In the genomic region with DNA sequence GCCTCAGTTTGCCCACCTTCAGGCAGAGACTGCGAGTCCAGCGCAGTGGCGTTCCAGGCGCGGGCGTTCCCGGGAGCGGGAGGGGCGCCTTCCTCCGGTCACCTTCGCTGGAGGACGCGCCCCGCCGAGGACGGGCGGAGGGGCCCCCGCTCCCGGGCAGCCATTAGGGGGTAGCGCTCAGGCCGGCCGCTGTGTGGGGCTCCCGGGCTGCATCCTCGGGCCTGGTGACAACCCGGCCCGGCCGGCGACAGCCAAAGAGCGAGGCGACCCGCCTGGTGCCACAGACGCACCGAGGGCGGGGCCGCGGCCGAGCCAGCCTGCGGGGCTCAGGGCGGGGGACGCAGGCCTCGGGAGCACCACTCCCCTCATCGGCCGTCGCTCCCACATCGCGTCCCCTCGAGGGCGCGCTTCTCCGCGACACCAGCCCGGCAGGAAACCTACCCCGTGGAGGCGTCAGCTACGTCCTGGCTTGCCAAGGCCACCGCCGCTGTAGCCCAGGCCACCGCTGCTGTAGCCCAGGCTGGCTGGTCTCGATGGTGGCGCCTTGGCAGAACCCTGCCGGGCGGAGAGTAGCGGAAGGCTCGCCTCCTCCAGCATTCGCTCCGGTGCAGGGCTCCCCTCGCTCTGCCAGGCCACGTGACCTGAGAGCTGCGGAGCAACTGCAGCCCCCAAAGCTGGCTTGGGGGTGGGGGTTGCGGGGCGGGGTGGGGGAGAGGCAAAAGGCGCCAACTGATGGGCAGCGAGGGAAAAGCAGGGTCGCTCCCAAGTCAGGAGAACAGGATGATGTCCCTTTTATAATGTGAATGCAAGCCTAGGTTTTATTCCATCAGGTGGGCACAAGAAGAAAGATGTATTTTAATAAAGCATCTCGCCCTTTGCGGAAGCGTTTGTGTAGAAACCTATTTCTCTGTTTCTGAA, we compare ENCODE assay signal across 8 mouse cellular contexts. TPM values are rescaled to one million over a fixed set of nuclear protein-coding genes. Genes with fewer than 3 reads are reported as not detected.
DNase-seq lines count a peak whose midpoint lies in the region; ATAC-seq and TF ChIP-seq lines count a peak whose summit lies in the region.

Gene Tmem246 (minus strand): TSS at position 694 of the 918 bp plus-strand sequence.

- no peak for DNase-seq in Patski (ENCODE audit: low read depth, low spot score)
- peak; percentile 82 for DNase-seq in cerebellum, adult 8-10 months
- DNase-seq in forebrain, postnatal 0 days, result peak; percentile 87
- peak; percentile 61 for DNase-seq in heart, postnatal 25 days (ENCODE audit: low spot score)
- DNase-seq in layer of hippocampus, adult 18-20 months (ENCODE audit: low spot score in 2 of 2), result peak; percentile 64 to 77
- peak; percentile 70 for DNase-seq in liver, postnatal 0 days
- peak; percentile 15 for DNase-seq in thymus, postnatal 14 days

- no peaks in the 10 kb centered on the region for H3K4me1 ChIP-seq in forebrain, postnatal 0 days (ENCODE audit: insufficient read depth)
- peaks cover 3% of the 10 kb centered on the region; the same call in 1 of the 2 replicates for H3K4me1 ChIP-seq in liver, postnatal 0 days (ENCODE audit: insufficient read depth)
- peaks cover 3% of the 10 kb centered on the region; the same call in 1 of the 2 replicates for H3K4me1 ChIP-seq in olfactory bulb, adult 2 months (ENCODE audit: control insufficient read depth, insufficient read depth, low read length)

- CTCF ChIA-PET in Patski (lab: Charles Lee), result no interaction called here

- no peaks in the 10 kb centered on the region for H3K9me3 ChIP-seq in forebrain, postnatal 0 days (ENCODE audit: low read length)
- H3K9me3 ChIP-seq in liver, postnatal 0 days (ENCODE audit: low read length), result no peaks in the 10 kb centered on the region

- H3K27ac ChIP-seq in forebrain, postnatal 0 days (ENCODE audit: low read depth, low read length), result peak within 1 kb of the TSS; percentile 91
- peak within 1 kb of the TSS; percentile 48; the same call in 1 of the 2 replicates for H3K27ac ChIP-seq in liver, postnatal 0 days (ENCODE audit: low read depth)
- peak within 1 kb of the TSS; percentile 62 for H3K27ac ChIP-seq in olfactory bulb, adult 2 months (ENCODE audit: insufficient read depth, low read depth, low read length)

- no peaks in the 10 kb centered on the region for H3K36me3 ChIP-seq in forebrain, postnatal 0 days (ENCODE audit: insufficient read depth)
- H3K36me3 ChIP-seq in liver, postnatal 0 days (replicated peaks; ENCODE audit: insufficient read depth, low read length), result no peaks in the 10 kb centered on the region

- no peak; the same call in 1 of the 2 replicates for TF ChIP-seq POLR2A in olfactory bulb, adult 2 months (IDR thresholded peaks at IDR 0.05; ENCODE audit: insufficient read depth, low read depth, low read length)

- peak within 1 kb of the TSS; percentile 83 for H3K4me3 ChIP-seq in forebrain, postnatal 0 days (ENCODE audit: low read depth, low read length)
- H3K4me3 ChIP-seq in liver, postnatal 0 days (ENCODE audit: low read depth, low read length), result peak within 1 kb of the TSS; percentile 73
- H3K4me3 ChIP-seq in olfactory bulb, adult 2 months (ENCODE audit: insufficient read depth, low read depth, low read length), result peak within 1 kb of the TSS; percentile 70

- peak within 1 kb of the TSS; percentile 89 for H3K9ac ChIP-seq in forebrain, postnatal 0 days
- peak within 1 kb of the TSS; percentile 74 for H3K9ac ChIP-seq in liver, postnatal 0 days (replicated peaks)

- no peak for TF ChIP-seq CTCF in Patski (IDR thresholded peaks at IDR 0.05)
- peak; percentile 33; the same call in 1 of the 2 replicates for TF ChIP-seq CTCF in forebrain, postnatal 0 days (IDR thresholded peaks at IDR 0.05; ENCODE audit: low read depth)
- no peak; the same call in 1 of the 2 replicates for TF ChIP-seq CTCF in liver, postnatal 0 days (IDR thresholded peaks at IDR 0.05; ENCODE audit: low read depth)
- TF ChIP-seq CTCF in olfactory bulb, adult 2 months (IDR thresholded peaks at IDR 0.05; ENCODE audit: insufficient read depth, low read depth, low read length), result no peak

- H3K27me3 ChIP-seq in Patski, result peaks cover 32% of the 10 kb centered on the region
- H3K27me3 ChIP-seq in forebrain, postnatal 0 days (ENCODE audit: insufficient read depth, low read length), result no peaks in the 10 kb centered on the region
- H3K27me3 ChIP-seq in liver, postnatal 0 days (ENCODE audit: insufficient read depth, low read length), result peaks cover 3% of the 10 kb centered on the region; the same call in 1 of the 2 replicates

- in situ Hi-C loops in Patski (cut with MboI; ENCODE audit: low pct_unique_long_range_greater_than_20kb), result no loop called here

- intact Hi-C loops in heart, postnatal 25 days (cut with DNase I), result loop anchor here (2.0 kb wide), 3 partner anchors 13 to 33 kb away; no protein-coding TSS in a partner anchor

- POLR2A ChIA-PET in Patski (lab: Charles Lee), result no interaction called here

- TF ChIP-seq EP300 in liver, postnatal 0 days (IDR thresholded peaks at IDR 0.05; ENCODE audit: low read depth), result no peak

- WGBS in forebrain, postnatal 0 days, result 1% methylated on average over 74 of the region's 77 CpGs
- WGBS in liver, postnatal 0 days (ENCODE audit: insufficient replicate concordance), result under 1% methylated on average over 74 of the region's 77 CpGs
- 1% methylated on average over 77 of the region's 77 CpGs for WGBS in olfactory bulb, adult 2 months

- peak; percentile 31 for ATAC-seq in Patski
- ATAC-seq in forebrain, postnatal 0 days, result peak; percentile 95
- peak; percentile 93 for ATAC-seq in liver, postnatal 0 days

- H3K4me2 ChIP-seq in forebrain, postnatal 0 days (ENCODE audit: low read depth), result peak within 1 kb of the TSS; percentile 80
- peak within 1 kb of the TSS; percentile 94 for H3K4me2 ChIP-seq in liver, postnatal 0 days (ENCODE audit: low read depth, low read length)

RNA-seq across cellular contexts. Expression of gene Tmem246, which starts in this region (rescaled TPM):
- polyA plus RNA-seq in Patski (2021), result not detected
- total RNA-seq in forebrain, postnatal 0 days (2014; rRNA removed), result 93.2 and 98.3 TPM in 2 replicates
- 101 and 119 TPM in 2 replicates for polyA plus RNA-seq in forebrain, postnatal 0 days (2015; fragmentation: Nextera tagmentation; extraction: Ambion mirVana)
- 10 to 100 TPM; 49.3 to 51.8 TPM for total RNA-seq in heart, postnatal 25 days (2021)
- total RNA-seq in layer of hippocampus, adult 18-20 months (2021), result 10 to 100 TPM; 75.4 to 77.1 TPM
- polyA plus RNA-seq in liver, postnatal 0 days (2015; fragmentation: Nextera tagmentation; extraction: Ambion mirVana), result 3.3 and 3.9 TPM in 2 replicates
- not detected in 2 replicates for polyA plus RNA-seq in olfactory bulb, adult 2 months (2012; ENCODE audit: insufficient read depth, insufficient read length, low replicate concordance, missing spikeins)

Comparison
In these comparisons a context has a peak if more than half of its experiments do, and no peak if none do; other contexts are left out.
1. Peak in ATAC-seq in Patski; RNA of the gene not detected or under 1 TPM.
2. ATAC-seq: peak in every context shown above with its lines; median percentile 95 in forebrain, postnatal 0 days; 93 in liver, postnatal 0 days; 31 in Patski.